Mouse (Mus musculus) 3134 (cell line): ENCODE results near the gene Opalin.

ENCODE experiments used
- DNase-seq: peaks from one replicate; pipeline ENCODE4 v3.0.0-alpha.2; 2011; ENCODE audit warnings: low spot score; ENCODE audit not compliant: insufficient read length; ENCODE audit errors: extremely low read depth

The Opalin gene

DNA sequence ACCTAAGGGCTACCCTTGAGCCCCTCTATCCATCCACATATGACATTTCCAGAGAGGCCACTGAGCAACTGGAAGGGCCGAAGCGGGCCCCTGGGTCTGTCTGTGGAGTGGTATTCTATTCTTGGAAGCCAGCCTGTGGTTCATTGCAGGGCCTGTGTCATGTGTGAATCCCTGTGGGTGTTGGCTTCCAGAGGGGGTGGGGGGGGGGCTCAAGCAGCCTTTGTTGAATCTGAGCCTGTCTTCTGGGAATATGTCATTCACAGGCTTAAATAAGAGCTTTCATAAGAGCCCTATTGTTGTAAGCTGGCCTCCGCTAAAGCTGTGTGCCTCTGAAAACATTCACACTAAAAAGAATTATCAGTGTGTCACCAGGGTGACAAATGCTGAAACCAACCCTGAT is 4.7 kb upstream of the Opalin start:
- no peak for DNase-seq

GRCm38 (mm10) chr19:41073746-41074455 is 3.0 kb downstream of the Opalin start:
- DNase-seq = no peak

GRCm38 (mm10) chr19:41071500-41071899 is 5.4 kb downstream of the Opalin start:
- DNase-seq = peak; percentile 51

GRCm38 (mm10) chr19:41054702-41055101 is 22.2 kb downstream of the Opalin start:
- no peak for DNase-seq

DNA sequence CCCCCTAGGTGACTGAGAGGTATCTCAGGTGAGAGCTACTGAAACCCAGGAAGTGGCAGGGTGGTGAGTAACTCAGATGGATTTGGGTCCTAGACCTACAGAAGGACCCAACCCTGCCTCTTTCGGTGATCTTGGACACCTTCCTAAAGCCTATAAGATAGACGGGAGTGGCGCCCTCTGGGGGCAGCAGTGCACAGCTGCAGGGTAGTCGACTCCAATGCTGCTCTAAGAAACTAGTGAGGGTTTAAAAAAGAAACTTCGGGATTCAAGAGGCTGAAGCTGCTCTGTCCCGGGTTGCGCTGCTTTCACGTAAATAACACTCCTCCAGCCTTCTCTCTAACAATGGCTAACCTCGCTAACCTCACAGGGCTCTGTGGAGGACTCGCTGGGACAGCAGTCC is 23.4 kb downstream of the Opalin start:
- no peak for DNase-seq

DNA sequence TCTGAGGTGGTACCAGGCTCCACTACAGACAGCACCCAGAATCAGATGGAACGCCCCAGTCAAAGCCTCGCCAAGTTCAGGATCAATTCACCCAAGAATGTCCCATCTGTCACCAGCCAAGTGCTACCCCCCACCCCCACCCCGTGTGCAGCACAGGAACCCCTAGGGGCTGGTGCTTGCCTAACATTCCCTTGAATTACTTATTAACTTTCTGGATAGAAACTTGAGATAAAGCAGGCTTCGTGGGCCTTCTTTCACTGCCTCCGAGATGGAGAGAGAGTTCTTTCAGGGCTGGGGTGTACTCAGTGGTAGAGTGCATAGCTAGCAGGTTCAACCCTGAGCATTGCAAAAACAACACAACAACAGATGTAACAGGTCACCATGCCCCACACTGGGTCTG is 24.7 kb downstream of the Opalin start:
- DNase-seq = no peak

GRCm38 (mm10) chr19:41051714-41052113 is 25.2 kb downstream of the Opalin start:
- no peak for DNase-seq

DNA sequence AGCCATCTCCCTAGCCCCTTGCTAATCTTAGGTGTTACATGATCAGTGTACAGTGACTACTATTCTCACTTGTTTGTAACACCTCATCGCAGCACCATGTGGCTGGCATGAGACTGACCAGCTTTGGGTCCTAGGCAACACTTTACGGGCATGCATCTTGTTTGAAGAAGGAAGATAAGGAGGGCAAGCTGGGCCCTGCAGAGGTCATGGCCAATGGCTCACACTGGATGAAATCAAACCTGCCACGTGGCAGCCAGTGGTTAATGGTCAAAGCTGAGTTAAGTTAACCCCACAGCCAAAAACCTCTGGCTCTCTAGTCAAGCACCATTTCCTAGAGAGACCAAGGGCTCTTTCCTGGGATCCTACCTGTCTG is 28.7 kb downstream of the Opalin start:
- DNase-seq = no peak

DNA sequence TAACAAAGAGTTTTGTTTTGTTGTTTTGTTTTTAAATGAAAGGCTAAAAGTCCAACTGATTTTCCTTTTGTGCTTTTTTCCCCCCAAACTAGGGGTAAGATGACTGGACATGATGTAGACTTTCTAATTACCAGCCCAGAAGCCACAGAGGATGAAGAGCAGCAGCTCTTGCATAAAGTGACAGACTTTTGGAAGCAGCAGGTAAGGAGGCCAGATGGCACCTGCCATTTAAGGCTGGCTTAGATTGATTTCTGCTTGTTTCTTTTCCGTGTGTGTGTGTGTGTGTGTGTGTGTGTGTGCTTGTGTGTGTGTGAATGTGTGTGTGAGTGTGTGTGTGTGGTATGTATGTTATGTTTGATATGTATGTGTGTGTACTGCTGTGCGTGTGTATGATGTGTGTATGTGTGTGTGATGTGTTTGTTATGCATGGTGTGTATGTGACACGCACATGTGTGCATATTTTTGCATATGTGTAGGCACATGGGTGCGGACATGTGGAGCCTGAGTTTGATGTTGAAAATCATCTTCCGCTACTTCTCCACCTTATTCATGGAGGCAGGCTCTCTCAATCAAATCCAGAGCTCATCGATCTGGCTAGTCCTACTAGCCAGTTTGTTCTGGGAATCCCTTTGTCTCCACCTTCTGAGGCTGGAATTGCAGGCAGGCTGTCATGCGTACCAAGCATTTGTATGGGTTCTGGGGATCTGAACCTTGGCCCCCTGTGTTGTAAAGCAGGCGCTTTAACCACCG is 29.3 kb downstream of the Opalin start:
- DNase-seq = no peak

DNA sequence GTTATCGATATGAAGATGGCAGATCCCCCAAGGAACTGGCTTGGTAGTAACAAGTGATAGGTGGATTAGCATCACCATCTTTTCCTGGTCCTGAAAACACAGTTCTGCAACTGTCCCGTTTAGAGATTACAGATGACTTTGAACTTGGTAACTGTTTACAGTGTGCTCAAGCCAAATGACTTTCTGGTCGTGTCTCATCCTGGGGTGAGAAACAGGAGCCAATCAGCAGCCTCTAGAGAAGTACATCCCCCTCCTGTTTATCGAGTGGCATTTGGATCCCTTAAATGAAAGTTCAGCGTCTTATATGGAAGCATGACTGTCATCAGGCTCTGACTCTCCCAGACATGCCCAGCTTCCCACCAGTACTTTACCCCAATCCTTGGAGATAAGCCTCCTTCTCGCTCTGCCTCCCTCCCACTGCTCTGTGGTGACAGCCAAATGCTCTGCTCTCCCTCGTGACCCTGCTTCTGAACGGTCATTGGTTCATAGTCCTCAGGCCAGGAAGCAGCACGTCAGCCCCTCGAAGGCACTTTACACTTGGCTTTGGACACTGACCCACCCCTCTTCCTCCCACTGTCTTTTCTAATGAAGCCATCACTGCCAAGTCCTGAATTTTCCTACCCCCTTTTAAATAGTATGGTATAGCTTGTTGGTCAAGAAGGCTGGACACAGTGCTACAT is 31.7 kb downstream of the Opalin start:
- peak; percentile 7 for DNase-seq

GRCm38 (mm10) chr19:41039110-41039509 is 37.8 kb downstream of the Opalin start:
- DNase-seq = no peak

- no peak for DNase-seq
These were observed 40.9 kb downstream of the Opalin start for GRCm38 (mm10) chr19:41035809-41036551.

- DNase-seq = no peak
These were observed 45.0 kb downstream of the Opalin start for GRCm38 (mm10) chr19:41031869-41032268.

DNA sequence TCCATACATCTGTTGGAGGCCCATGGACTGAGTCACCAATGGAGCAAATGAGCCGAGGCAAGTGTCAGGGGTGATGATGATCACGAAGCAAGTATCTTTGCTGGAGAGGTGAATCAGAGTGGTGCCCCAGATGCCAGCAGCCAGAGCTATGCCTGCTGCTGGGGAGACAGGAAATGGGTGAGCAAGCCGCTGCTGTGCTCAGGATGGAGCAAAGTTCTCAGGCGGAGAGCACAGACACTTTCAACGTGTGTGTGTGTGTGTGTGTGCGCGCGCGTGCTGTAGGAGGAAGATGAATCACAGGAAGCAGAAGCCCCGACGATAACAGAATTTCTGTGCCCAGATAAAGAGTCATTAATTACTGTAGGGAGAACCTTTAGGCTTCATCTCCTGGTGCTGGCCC is 45.9 kb downstream of the Opalin start:
- DNase-seq = no peak

DNA sequence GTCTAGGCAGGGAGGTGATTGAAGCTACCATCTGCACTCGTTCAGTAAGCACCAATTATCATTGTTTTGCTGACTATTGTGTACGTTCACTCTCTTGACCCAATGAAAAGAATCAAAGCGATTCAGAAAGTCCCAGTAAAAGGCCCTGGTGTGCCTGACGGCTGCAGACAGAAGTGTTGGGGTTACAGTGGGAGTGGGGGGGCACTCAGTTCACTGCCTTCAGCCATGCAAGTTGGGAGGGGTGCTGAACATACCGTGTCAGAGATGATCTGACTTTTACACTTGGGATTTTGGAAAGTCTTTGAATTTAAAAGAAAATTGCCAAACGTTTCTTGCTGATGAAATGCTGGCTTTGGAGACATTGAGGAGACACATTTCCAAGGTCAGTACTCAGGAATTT is 46.8 kb downstream of the Opalin start:
- DNase-seq = no peak

DNA sequence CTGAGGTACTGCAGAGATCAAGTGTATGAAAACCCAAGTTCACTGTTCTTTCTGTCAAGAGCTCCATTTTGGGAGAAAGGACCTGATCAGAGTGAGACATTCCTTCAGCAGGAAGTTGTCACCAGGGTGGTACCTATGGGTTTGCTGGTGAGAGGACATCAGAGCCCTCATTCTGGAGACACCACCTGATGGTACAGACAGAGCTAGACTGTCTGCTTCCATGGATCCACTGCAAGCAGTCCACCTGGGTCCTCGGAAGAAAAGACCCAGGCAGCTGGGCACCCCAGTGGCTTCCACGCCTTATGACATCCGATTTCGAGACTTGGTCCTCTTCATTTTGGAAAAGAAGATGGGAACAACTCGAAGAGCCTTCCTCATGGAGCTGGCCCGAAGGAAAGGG is 47.7 kb downstream of the Opalin start, which contains the start of gene Dntt:
Dntt (plus strand) TSS at position 57 of the 400 bp plus-strand sequence.
- no peak for DNase-seq

DNA sequence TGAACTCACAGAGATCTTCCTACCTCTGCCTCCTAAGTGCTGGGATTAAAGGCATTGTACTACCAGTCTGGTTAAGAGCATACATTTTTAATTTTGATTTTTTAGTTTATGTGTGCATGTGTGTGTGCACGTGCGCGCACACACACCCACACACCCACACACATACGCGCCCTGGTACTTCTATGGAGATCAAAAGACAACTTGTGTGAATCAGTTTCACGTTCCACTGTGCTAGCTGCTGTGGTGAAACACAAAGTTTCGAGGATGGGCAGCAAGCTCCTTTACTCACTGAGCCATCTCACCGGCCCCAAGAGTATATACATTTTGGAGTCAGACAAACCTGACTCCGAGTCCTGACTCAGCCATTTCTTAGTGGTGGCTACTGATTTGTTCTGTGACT is 49.3 kb downstream of the Opalin start:
- DNase-seq = no peak

DNA sequence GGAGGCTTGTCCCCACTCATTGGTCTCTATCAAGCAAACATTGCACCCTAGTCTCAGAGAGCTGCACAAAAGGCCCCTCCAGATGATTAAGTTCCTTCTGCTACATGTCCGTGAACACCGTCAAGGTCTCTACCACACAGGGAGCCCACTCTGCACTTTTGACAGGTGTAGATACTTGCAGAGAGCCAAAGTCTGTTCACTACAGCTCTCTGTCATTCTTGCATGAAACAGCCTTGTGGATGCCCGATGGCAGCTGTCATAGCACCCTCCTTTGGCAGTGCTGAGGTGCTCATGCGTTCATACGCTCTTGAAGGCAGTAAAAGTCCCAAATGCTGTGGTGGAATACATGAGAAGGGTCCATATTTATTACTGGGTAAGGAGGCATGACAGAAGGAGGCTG is 49.9 kb downstream of the Opalin start:
- no peak for DNase-seq

DNA sequence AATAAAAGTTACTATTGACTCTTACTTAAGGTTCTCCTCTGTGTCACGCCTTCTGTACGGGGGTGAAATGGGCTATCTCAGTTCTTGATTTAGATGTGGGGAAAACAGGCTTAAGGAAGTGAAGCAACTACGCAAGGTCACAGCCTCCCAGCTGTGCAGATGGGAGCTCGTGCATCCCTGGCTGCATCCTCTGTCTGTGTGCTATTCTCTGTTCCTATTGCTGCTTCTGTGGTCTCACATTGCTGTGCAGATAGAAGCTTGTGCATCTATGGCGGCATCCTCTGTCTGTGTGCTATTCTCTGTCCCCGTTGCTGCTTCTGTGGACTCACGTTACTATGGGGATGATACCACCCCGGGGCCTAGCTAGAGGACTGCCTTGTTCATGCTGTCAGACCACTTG is 50.4 kb downstream of the Opalin start:
- DNase-seq = no peak

DNA sequence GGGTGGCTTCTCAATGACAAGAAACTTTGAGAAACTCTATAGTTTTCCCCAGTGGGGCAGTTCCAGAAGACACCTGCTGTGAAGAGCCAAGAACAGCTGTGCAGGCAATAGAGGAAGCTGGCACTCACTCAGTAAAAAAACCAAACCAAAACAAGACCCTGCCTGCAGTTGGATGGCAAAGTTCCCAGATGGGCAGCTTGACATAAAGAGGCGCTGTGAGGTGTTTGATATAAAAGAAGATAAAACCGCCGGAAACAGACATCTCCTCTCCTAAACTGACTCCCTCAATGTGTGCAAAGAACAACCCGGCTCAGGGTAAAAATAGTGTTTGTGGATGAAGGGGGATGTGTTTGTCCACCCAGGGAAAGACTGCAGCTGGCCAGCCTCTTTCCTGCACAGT is 54.7 kb downstream of the Opalin start:
- no peak for DNase-seq

GRCm38 (mm10) chr19:41020537-41020936 is 56.4 kb downstream of the Opalin start:
- DNase-seq = no peak
